Mouse (Mus musculus) adrenal gland, adult 2 months (tissue): ENCODE results near the gene Ifnl3. TPM values are rescaled to one million over a fixed set of nuclear protein-coding genes. Genes with fewer than 3 reads are reported as not detected.

Experiments
- DNase-seq: peaks from one replicate; pipeline ENCODE4 v3.0.0; 2021
- polyA plus RNA-seq: library from polyadenylated mRNA; depleted of rRNA; stranded (reverse); fragments of >200 nt; gene quantifications from 2 replicates; pipeline ENCODE4 v1.2.3, GENCODE M21; 2012
- total RNA-seq, 2 experiments: library from RNA; stranded (reverse); gene quantifications; 2 replicates each; pipeline ENCODE4 v1.2.3; 2021

Ifnl3 gene
- total and polyA plus RNA-seq, 3 experiments, result 0.48 TPM; not detected in 2

GRCm38 (mm10) chr7:28546649-28547048, 24.0 kb downstream of the Ifnl3 start:
- no peak for DNase-seq

- no peak for DNase-seq
Observed at GRCm38 (mm10) chr7:28547154-28547553, 24.5 kb downstream of the Ifnl3 start, which contains the start of gene Nccrp1. Gene Nccrp1, minus strand, starts transcription at chr7:28547254.

- no peak for DNase-seq
Observed at GRCm38 (mm10) chr7:28547628-28548027, 25.0 kb downstream of the Ifnl3 start.

- no peak for DNase-seq
Observed at GRCm38 (mm10) chr7:28553076-28553475, 30.4 kb downstream of the Ifnl3 start.

- DNase-seq, result no peak
Observed at GRCm38 (mm10) chr7:28555939-28556535, 33.4 kb downstream of the Ifnl3 start.

GRCm38 (mm10) chr7:28557069-28557468, 34.4 kb downstream of the Ifnl3 start:
- no peak for DNase-seq

- no peak for DNase-seq
Observed at GRCm38 (mm10) chr7:28557708-28558107, 35.1 kb downstream of the Ifnl3 start.

GRCm38 (mm10) chr7:28558486-28558885, 35.9 kb downstream of the Ifnl3 start:
- peak; percentile 68 for DNase-seq

GRCm38 (mm10) chr7:28560856-28561255, 38.2 kb downstream of the Ifnl3 start:
- no peak for DNase-seq

GRCm38 (mm10) chr7:28561967-28562366, 39.3 kb downstream of the Ifnl3 start:
- DNase-seq, result no peak

GRCm38 (mm10) chr7:28562371-28562770, 39.7 kb downstream of the Ifnl3 start:
- DNase-seq, result no peak

GRCm38 (mm10) chr7:28562951-28563350, 40.3 kb downstream of the Ifnl3 start:
- no peak for DNase-seq

- no peak for DNase-seq
Observed at GRCm38 (mm10) chr7:28565407-28565806, 42.8 kb downstream of the Ifnl3 start.

- DNase-seq, result no peak
Observed at GRCm38 (mm10) chr7:28567539-28567938, 44.9 kb downstream of the Ifnl3 start.

GRCm38 (mm10) chr7:28568253-28568652, 45.6 kb downstream of the Ifnl3 start:
- peak; percentile 58 for DNase-seq

GRCm38 (mm10) chr7:28570291-28570981, 47.8 kb downstream of the Ifnl3 start:
- DNase-seq, result peak; percentile 66

- DNase-seq, result peak; percentile 71
Observed at GRCm38 (mm10) chr7:28570982-28571682, 48.5 kb downstream of the Ifnl3 start.

GRCm38 (mm10) chr7:28572689-28573088, 50.1 kb downstream of the Ifnl3 start:
- DNase-seq, result no peak

- DNase-seq, result no peak
Observed at GRCm38 (mm10) chr7:28573236-28573635, 50.6 kb downstream of the Ifnl3 start.
